Mouse (Mus musculus): ENCODE measurements at regions not wholly inside any gene's neighbourhood (a gene's known extent, or its start where the extent isn't known, plus 50 kb on each side); places are given as distances from the start of the nearest gene placed in this dataset.

- peaks cover 3% of the 10 kb centered on the region; the same call in 1 of the 2 replicates for H3K4me1 ChIP-seq (ENCODE audit: control insufficient read depth, insufficient read depth, low read length)
- no peak overlapping the region for H3K27ac ChIP-seq (ENCODE audit: insufficient read depth, low read depth, low read length)
- H3K36me3 ChIP-seq (ENCODE audit: control insufficient read depth, insufficient read depth, low read length) = no peaks in the 10 kb centered on the region
- no peak for DNase-seq
- 90% methylated on average over 4 of the region's 4 CpGs for WGBS
- no peak overlapping the region for H3K4me3 ChIP-seq (ENCODE audit: insufficient read depth, low read depth, low read length)
- H3K27me3 ChIP-seq (replicated peaks; ENCODE audit: control insufficient read depth, insufficient read depth, low read length) = no peaks in the 10 kb centered on the region
- TF ChIP-seq CTCF (conservative IDR thresholded peaks at IDR 0.05; ENCODE audit: insufficient read depth, insufficient read length, low read depth, low read length) = no peak
- TF ChIP-seq POLR2A (IDR thresholded peaks at IDR 0.05; ENCODE audit: low read depth, low read length) = no peak
Observed at GRCm38 (mm10) chr19:32958791-32959190, 201.5 kb downstream of the Pten start.

GRCm38 (mm10) chr19:32959844-32960195 lies 202.5 kb downstream of the Pten start:
- Histone ChIP-seq H3K4me1 (ENCODE audit: control insufficient read depth, insufficient read depth, low read length) (peaks cover 3% of the 10 kb centered on the region; the same call in 1 of the 2 replicates), H3K4me3 (ENCODE audit: insufficient read depth, low read depth, low read length) (no peak overlapping the region), H3K27me3 (replicated peaks; ENCODE audit: control insufficient read depth, insufficient read depth, low read length) (no peaks in the 10 kb centered on the region), H3K27ac (ENCODE audit: insufficient read depth, low read depth, low read length) (no peak overlapping the region; the same call in 1 of the 2 replicates), H3K36me3 (ENCODE audit: control insufficient read depth, insufficient read depth, low read length) (no peaks in the 10 kb centered on the region)
- TF ChIP-seq POLR2A (IDR thresholded peaks at IDR 0.05; ENCODE audit: low read depth, low read length) (no peak), CTCF (conservative IDR thresholded peaks at IDR 0.05; ENCODE audit: insufficient read depth, insufficient read length, low read depth, low read length) (no peak)
- peak; percentile 82 for DNase-seq
- WGBS = 37% methylated on average over 5 of the region's 5 CpGs

- no peaks in the 10 kb centered on the region for H3K36me3 ChIP-seq (ENCODE audit: control insufficient read depth, insufficient read depth, low read length)
- peaks cover 3% of the 10 kb centered on the region; the same call in 1 of the 2 replicates for H3K4me1 ChIP-seq (ENCODE audit: control insufficient read depth, insufficient read depth, low read length)
- no peak overlapping the region for H3K4me3 ChIP-seq (ENCODE audit: insufficient read depth, low read depth, low read length)
- no peak for DNase-seq
- H3K27ac ChIP-seq (ENCODE audit: insufficient read depth, low read depth, low read length) = no peak overlapping the region
- H3K27me3 ChIP-seq (replicated peaks; ENCODE audit: control insufficient read depth, insufficient read depth, low read length) = no peaks in the 10 kb centered on the region
- WGBS = 66% methylated on average over 9 of the region's 9 CpGs
- TF ChIP-seq CTCF (conservative IDR thresholded peaks at IDR 0.05; ENCODE audit: insufficient read depth, insufficient read length, low read depth, low read length) (no peak), POLR2A (IDR thresholded peaks at IDR 0.05; ENCODE audit: low read depth, low read length) (no peak)
Observed at GRCm38 (mm10) chr19:32960196-32960947, 203.1 kb downstream of the Pten start.

DNA sequence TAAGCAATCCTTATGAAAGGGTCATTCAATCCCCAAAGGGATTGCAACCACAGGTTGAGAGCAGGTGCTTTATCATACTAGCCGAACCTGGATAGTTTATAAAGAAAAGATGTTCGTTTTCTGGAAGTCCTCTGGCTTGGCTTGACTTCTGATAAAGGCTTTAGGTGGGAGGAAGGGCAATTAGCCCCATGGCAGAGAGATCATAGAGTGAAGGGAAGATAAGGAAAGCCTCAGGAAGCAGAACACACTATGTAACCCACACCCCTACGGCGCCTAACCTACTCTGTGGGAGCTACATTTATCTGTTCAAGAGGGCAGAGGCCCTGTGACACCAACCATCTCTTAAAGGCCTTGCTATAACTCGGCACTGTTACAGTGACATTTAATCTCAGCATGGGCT lies 204.2 kb downstream of the Pten start:
- no peak overlapping the region for H3K4me3 ChIP-seq (ENCODE audit: insufficient read depth, low read depth, low read length)
- DNase-seq = no peak
- no peak overlapping the region for H3K27ac ChIP-seq (ENCODE audit: insufficient read depth, low read depth, low read length)
- WGBS = 89% methylated on average over 5 of the region's 5 CpGs
- no peaks in the 10 kb centered on the region for H3K27me3 ChIP-seq (replicated peaks; ENCODE audit: control insufficient read depth, insufficient read depth, low read length)
- no peak for TF ChIP-seq CTCF (conservative IDR thresholded peaks at IDR 0.05; ENCODE audit: insufficient read depth, insufficient read length, low read depth, low read length)
- TF ChIP-seq POLR2A (IDR thresholded peaks at IDR 0.05; ENCODE audit: low read depth, low read length) = no peak
- no peaks in the 10 kb centered on the region for H3K36me3 ChIP-seq (ENCODE audit: control insufficient read depth, insufficient read depth, low read length)
- H3K4me1 ChIP-seq (ENCODE audit: control insufficient read depth, insufficient read depth, low read length) = peaks cover 3% of the 10 kb centered on the region; the same call in 1 of the 2 replicates

DNA sequence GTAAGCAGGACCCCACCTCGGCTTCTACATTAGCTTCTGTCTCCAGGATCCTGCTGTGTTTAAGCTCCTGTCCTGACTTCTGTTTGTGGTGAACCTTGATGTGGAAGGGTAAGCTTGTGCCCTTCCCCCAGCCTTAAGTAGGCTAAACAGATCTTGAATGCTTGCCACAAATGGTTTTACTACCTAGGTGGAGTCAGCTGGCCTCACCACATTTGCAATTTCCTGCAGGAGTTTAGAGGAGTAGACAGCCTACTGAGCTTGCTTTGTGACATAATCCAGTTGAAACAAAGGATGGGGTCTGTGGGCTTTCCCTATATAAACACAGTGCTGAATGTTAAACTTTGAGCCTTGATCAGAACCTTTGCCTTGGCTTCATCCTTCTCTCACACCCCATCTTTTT lies 206.7 kb downstream of the Pten start:
- Histone ChIP-seq H3K4me1 (ENCODE audit: control insufficient read depth, insufficient read depth, low read length) (peaks cover 3% of the 10 kb centered on the region; the same call in 1 of the 2 replicates), H3K36me3 (ENCODE audit: control insufficient read depth, insufficient read depth, low read length) (no peaks in the 10 kb centered on the region), H3K27ac (ENCODE audit: insufficient read depth, low read depth, low read length) (no peak overlapping the region), H3K4me3 (ENCODE audit: insufficient read depth, low read depth, low read length) (no peak overlapping the region), H3K27me3 (replicated peaks; ENCODE audit: control insufficient read depth, insufficient read depth, low read length) (no peaks in the 10 kb centered on the region)
- WGBS = 36% methylated on average over 1 of the region's 1 CpGs
- peak; percentile 48 for DNase-seq
- TF ChIP-seq POLR2A (IDR thresholded peaks at IDR 0.05; ENCODE audit: low read depth, low read length) = no peak
- no peak for TF ChIP-seq CTCF (conservative IDR thresholded peaks at IDR 0.05; ENCODE audit: insufficient read depth, insufficient read length, low read depth, low read length)

DNA sequence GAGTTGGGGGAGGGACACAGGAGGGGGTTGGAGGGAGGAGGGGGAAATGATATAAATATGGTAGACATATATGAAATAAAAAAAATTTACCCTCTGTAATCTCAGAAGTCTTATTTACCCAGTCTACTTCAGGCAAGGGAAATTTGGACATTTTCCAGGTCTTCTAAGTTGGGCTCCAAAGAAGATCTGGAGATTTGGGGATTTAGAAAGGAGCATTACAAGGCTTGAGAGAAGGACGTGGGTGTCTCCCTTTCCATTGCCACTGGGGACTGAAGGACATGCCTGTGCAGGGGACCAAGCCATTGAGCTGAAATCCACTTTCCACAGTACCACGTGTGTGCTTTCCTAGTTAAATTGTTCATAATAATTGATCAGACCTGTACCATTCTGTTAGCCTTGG lies 208.2 kb downstream of the Pten start:
- no peaks in the 10 kb centered on the region for H3K27me3 ChIP-seq (replicated peaks; ENCODE audit: control insufficient read depth, insufficient read depth, low read length)
- WGBS = 70% methylated on average over 2 of the region's 2 CpGs

GRCm38 (mm10) chr19:32969213-32969776 lies 212.0 kb downstream of the Pten start:
- Histone ChIP-seq H3K27me3 (replicated peaks; ENCODE audit: control insufficient read depth, insufficient read depth, low read length) (no peaks in the 10 kb centered on the region), H3K4me3 (ENCODE audit: insufficient read depth, low read depth, low read length) (no peak overlapping the region), H3K4me1 (ENCODE audit: control insufficient read depth, insufficient read depth, low read length) (no peaks in the 10 kb centered on the region), H3K27ac (ENCODE audit: insufficient read depth, low read depth, low read length) (no peak overlapping the region), H3K36me3 (ENCODE audit: control insufficient read depth, insufficient read depth, low read length) (no peaks in the 10 kb centered on the region)
- 86% methylated on average over 7 of the region's 7 CpGs for WGBS
- no peak for DNase-seq
- no peak for TF ChIP-seq POLR2A (IDR thresholded peaks at IDR 0.05; ENCODE audit: low read depth, low read length)
- TF ChIP-seq CTCF (conservative IDR thresholded peaks at IDR 0.05; ENCODE audit: insufficient read depth, insufficient read length, low read depth, low read length) = no peak

More for the DNA sequence above, 208.2 kb downstream of the Pten start:
- Histone ChIP-seq H3K36me3 (ENCODE audit: control insufficient read depth, insufficient read depth, low read length) (no peaks in the 10 kb centered on the region), H3K4me1 (ENCODE audit: control insufficient read depth, insufficient read depth, low read length) (no peaks in the 10 kb centered on the region; the same call in 1 of the 2 replicates), H3K4me3 (ENCODE audit: insufficient read depth, low read depth, low read length) (no peak overlapping the region), H3K27ac (ENCODE audit: insufficient read depth, low read depth, low read length) (no peak overlapping the region)
- no peak for TF ChIP-seq POLR2A (IDR thresholded peaks at IDR 0.05; ENCODE audit: low read depth, low read length)
- no peak for TF ChIP-seq CTCF (conservative IDR thresholded peaks at IDR 0.05; ENCODE audit: insufficient read depth, insufficient read length, low read depth, low read length)
- DNase-seq = no peak
